Mouse (Mus musculus) cerebellum, adult 2 months (tissue): ENCODE data around the gene Negr1. TPM values are rescaled to one million over a fixed set of nuclear protein-coding genes. Genes with fewer than 3 reads are reported as not detected.

ENCODE experiments used
- DNase-seq, 2 experiments: peaks; one replicate each; pipeline ENCODE4 v3.0.0; 2021
- H3K27ac ChIP-seq: fragments of 200-500 bp; 2 replicates; pipeline ENCODE4 v1.5.1; 2012; ENCODE audit warnings: low read length, control low read depth, inconsistent platforms; ENCODE audit not compliant: insufficient read depth
- H3K27me3 ChIP-seq: fragments of 200-500 bp; 2 replicates; pipeline ENCODE4 v1.6.1; 2012; ENCODE audit warnings: inconsistent platforms, mild to moderate bottlenecking, low read length, moderate library complexity; ENCODE audit not compliant: control insufficient read depth, insufficient read depth
- H3K4me1 ChIP-seq: fragments of 200-500 bp; 2 replicates; pipeline ENCODE4 v1.6.1; 2011; ENCODE audit warnings: low read length; ENCODE audit not compliant: control insufficient read depth, insufficient read depth
- H3K4me3 ChIP-seq: fragments of 200-500 bp; replicated peaks from 2 replicates; pipeline ENCODE3; 2011; ENCODE audit warnings: mild to moderate bottlenecking, low read depth, low read length, control low read depth; ENCODE audit not compliant: insufficient read depth
- CTCF ChIP-seq: fragments of 200-500 bp; IDR thresholded peaks from 2 replicates; pipeline ENCODE4 v1.5.1; 2011; ENCODE audit warnings: low read depth, mild to moderate bottlenecking, control low read depth, low read length, moderate library complexity, borderline replicate concordance; ENCODE audit not compliant: insufficient read depth
- POLR2A ChIP-seq: fragments of 200-500 bp; IDR thresholded peaks from 2 replicates; pipeline ENCODE4 v1.6.1; 2011; ENCODE audit warnings: low read length, control low read depth, borderline replicate concordance; ENCODE audit not compliant: insufficient read depth
- WGBS: fragments of 180-500 bp; shearing (Covaris S2); methylation state at CpG from one replicate; pipeline ENCODE4 v1.1.7; 2018; 5-methylcytosine and 5-hydroxymethylcytosine counted together
- polyA plus RNA-seq: library from polyadenylated mRNA; depleted of rRNA; stranded (reverse); fragments of >200 nt; gene quantifications from 2 replicates; pipeline ENCODE4 v1.2.3, GENCODE M21; 2012

Gene Negr1
- polyA plus RNA-seq, 1 experiment, result 83.3 TPM

DNA sequence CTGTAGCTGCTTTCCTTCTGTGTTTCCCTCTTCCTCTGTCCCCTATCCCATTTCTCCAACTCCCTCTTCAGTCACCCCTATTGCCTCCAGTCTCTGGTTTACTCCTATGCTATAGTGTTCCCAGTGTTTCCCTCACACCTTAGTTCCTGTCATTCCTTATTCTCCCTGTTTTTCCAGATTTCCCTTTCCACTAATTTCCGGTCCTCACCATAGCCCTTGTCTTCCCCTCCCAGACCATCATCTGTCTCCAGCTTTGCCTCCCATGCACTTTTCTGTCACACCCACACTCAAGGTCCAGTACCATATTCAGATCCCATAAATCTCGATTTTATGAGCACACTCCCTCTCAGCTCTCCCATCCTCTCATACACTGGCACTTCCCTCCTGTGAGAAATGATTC, 1.2 kb downstream of the Negr1 start:
- Histone ChIP-seq H3K4me3 (peak overlapping the region; percentile 92), H3K27ac (peak overlapping the region; percentile 93; the same call in 1 of the 2 replicates), H3K4me1 (peaks cover 18% of the 10 kb centered on the region), H3K27me3 (no peaks in the 10 kb centered on the region)
- peak; percentile 34 to 36 for DNase-seq
- WGBS, result 0% methylated on average over 2 of the region's 2 CpGs
- TF ChIP-seq CTCF (no peak), POLR2A (no peak; the same call in 1 of the 2 replicates)

DNA sequence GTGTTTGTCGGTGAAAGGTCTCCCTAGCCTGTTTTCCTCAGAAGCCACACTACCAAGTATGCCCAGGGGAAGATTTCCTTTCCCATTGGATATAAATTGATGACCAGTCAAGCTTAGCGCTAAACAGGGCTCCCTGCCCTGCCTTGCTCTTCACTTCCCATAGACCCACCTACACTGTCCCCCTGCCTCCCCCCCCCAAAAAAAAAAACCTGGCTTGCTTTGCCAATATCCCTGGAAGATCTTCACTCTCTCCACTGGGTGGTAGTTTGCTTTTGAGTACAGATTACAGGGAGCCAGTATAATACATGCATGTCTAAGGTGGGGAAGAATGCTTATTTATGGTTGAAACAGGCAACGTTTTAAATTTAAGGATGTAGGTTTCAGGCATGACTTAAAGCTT, 1.8 kb downstream of the Negr1 start:
- H3K27me3 ChIP-seq, result no peaks in the 10 kb centered on the region
- peak; percentile 36 to 37 for DNase-seq
- TF ChIP-seq POLR2A, result no peak
- peak; percentile 15; the same call in 1 of the 2 replicates for TF ChIP-seq CTCF
- peak overlapping the region; percentile 92 for H3K4me3 ChIP-seq
- peak overlapping the region; percentile 93 for H3K27ac ChIP-seq
- WGBS, result 4% methylated on average over 3 of the region's 3 CpGs
- peaks cover 18% of the 10 kb centered on the region for H3K4me1 ChIP-seq

DNA sequence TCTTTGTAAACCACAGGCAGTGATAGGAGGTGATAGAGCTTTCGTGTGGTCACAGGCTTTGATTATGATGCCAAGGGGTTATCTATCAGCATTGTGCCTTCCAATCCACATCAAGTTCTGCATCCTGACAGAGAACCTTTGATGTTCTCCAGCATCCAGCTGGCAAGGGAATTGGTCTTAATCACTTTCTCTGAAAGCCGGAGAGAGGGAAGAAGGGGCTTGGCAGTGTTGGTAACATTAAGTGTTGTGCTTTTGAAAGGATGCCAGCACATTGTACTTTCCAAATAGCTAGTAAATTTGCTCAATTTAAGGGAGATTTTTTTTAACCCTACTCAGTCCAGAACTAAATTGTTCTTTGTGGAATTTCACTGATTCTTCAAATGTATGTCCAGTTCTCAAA, 11.9 kb downstream of the Negr1 start:
- 15% methylated on average over 2 of the region's 2 CpGs for WGBS
- TF ChIP-seq POLR2A (no peak), CTCF (no peak)
- DNase-seq, result no peak
- no peaks in the 10 kb centered on the region for H3K27me3 ChIP-seq
- H3K27ac ChIP-seq, result no peak overlapping the region
- peaks cover 4% of the 10 kb centered on the region; the same call in 1 of the 2 replicates for H3K4me1 ChIP-seq
- no peak overlapping the region for H3K4me3 ChIP-seq

DNA sequence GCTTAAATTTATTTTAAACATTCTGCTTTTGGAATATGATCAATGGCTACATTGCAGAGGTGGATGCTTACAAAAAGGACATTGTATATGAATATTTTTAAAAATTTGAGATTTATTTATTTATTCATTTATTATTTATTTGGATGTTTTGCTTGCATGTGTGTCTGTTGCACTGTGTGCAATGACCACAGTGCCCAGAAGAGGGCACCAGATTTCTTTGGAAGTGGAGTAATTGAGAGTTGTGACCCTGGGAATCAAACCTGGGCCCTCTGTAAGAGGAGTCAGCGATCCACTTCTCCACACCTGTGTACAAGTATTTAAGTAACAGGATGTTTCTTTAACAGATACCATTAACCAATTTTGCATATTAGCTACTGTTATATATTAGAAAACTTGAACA, 14.7 kb downstream of the Negr1 start:
- 98% methylated on average over 1 of the region's 1 CpGs for WGBS
- no peak for DNase-seq
- Histone ChIP-seq H3K4me1 (peaks cover 4% of the 10 kb centered on the region; the same call in 1 of the 2 replicates), H3K4me3 (no peak overlapping the region), H3K27ac (no peak overlapping the region), H3K27me3 (no peaks in the 10 kb centered on the region)
- TF ChIP-seq POLR2A (no peak), CTCF (no peak)

DNA sequence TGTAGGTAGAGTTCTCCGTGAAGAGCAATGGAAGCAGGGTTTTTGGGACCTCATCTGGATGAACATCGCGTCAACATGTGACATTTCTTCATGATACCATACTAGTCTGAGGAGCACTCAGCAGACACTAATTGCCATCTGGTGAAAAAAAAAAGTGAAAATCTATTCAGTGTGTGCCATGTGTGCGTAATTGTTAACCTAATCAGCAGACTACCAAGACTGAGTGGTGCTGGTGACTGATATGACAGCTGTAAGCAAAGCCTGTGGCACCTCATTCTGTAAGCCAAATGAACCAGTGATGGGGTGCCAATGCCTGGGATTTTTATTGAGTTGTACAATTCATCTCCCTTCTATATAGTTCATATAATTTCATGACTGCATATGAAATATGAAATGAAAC, 29.0 kb downstream of the Negr1 start:
- WGBS, result 75% methylated on average over 4 of the region's 4 CpGs
- peaks cover 8% of the 10 kb centered on the region; the same call in 1 of the 2 replicates for H3K4me1 ChIP-seq

DNA sequence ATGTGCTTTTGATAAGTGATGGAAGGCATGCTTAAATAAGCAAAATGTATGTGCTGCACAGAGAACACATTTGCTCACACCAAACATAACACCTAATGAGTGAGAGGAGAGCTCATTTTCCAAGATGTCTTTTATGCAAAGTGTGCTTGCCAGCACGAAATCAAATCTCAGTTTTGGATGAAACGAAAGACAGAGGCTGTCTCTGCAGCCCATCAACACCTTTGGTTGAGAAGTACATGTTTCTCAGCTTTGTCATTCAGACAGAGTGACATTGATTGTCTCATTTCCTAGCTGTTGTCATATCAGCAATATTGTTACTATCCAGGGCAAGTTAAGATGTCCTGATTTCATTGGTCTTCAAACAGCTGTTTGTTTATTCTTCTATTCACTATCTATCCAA, 29.5 kb downstream of the Negr1 start:
- WGBS, result 71% methylated on average over 2 of the region's 2 CpGs
- Histone ChIP-seq H3K4me3 (no peak overlapping the region), H3K4me1 (peaks cover 8% of the 10 kb centered on the region; the same call in 1 of the 2 replicates), H3K27me3 (no peaks in the 10 kb centered on the region), H3K27ac (no peak overlapping the region)
- no peak for DNase-seq
- TF ChIP-seq CTCF, result no peak
- no peak for TF ChIP-seq POLR2A

More for the DNA sequence above, 29.0 kb downstream of the Negr1 start:
- TF ChIP-seq CTCF (no peak), POLR2A (no peak)
- no peaks in the 10 kb centered on the region for H3K27me3 ChIP-seq
- H3K27ac ChIP-seq, result no peak overlapping the region
- no peak for DNase-seq
- H3K4me3 ChIP-seq, result no peak overlapping the region

DNA sequence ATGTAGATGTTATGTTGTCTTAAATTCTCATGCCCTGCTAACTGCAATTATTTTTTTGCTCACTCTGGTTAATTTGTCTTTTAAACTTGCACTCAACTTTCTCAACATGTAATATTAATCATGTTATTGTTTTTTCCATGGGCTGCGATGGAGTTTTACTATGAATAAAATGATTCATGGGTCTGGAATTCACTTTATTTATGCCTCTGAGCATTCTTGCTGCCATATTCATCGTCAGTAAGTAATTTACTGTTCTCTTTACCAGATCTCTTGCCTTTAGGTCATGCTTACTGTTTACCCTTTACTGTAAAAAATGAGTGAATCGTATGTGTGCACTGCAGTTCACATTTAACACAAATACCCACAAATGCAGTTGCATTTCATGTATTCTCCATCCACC, 45.3 kb downstream of the Negr1 start:
- WGBS, result 90% methylated on average over 3 of the region's 3 CpGs
- H3K4me3 ChIP-seq, result no peak overlapping the region
- DNase-seq, result no peak
- no peak for TF ChIP-seq POLR2A
- no peak for TF ChIP-seq CTCF
- H3K27me3 ChIP-seq, result no peaks in the 10 kb centered on the region
- H3K27ac ChIP-seq, result no peak overlapping the region
- H3K4me1 ChIP-seq, result no peaks in the 10 kb centered on the region

DNA sequence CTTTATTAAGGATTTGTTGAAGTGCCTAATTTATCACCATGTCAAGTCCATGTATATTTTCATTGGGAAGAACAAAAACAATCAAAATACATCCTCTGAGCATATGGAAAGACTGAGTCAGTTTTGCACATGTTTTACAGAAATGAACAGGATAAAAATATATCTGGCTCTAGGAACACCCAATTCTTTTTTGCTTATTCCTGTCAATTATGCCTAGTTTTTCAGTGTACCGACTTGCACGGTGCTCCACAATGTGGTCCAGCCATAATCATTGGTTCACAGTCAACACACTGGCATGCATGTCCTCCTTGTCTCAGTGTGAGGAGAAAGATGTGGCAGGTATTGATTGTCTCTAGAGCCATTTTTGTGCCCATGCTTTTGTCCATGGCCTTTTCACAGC, 58.3 kb downstream of the Negr1 start:
- Histone ChIP-seq H3K4me3 (no peak overlapping the region), H3K27ac (no peak overlapping the region), H3K27me3 (no peaks in the 10 kb centered on the region), H3K4me1 (no peaks in the 10 kb centered on the region)
- no peak for DNase-seq
- 63% methylated on average over 2 of the region's 2 CpGs for WGBS
- TF ChIP-seq CTCF (no peak), POLR2A (no peak)
